Mouse (Mus musculus) ES-CJ7 (cell line): ENCODE results near the gene St6galnac4.
A peak's percentile ranks its signal among the peaks of the same experiment; 100 is the strongest.

ENCODE experiments used
- DNase-seq: peaks from one replicate; pipeline ENCODE4 v3.0.0; 2011; ENCODE audit warnings: low read depth, low spot score

The St6galnac4 gene

GRCm38 (mm10) chr2:32627266-32628043 lies 40.6 kb downstream of the St6galnac4 start:
- DNase-seq = peak; percentile 67

- peak; percentile 82 for DNase-seq
Observed at GRCm38 (mm10) chr2:32628044-32628550, 41.2 kb downstream of the St6galnac4 start.

- DNase-seq = no peak
Observed at GRCm38 (mm10) chr2:32628729-32629128, 41.8 kb downstream of the St6galnac4 start.

DNA sequence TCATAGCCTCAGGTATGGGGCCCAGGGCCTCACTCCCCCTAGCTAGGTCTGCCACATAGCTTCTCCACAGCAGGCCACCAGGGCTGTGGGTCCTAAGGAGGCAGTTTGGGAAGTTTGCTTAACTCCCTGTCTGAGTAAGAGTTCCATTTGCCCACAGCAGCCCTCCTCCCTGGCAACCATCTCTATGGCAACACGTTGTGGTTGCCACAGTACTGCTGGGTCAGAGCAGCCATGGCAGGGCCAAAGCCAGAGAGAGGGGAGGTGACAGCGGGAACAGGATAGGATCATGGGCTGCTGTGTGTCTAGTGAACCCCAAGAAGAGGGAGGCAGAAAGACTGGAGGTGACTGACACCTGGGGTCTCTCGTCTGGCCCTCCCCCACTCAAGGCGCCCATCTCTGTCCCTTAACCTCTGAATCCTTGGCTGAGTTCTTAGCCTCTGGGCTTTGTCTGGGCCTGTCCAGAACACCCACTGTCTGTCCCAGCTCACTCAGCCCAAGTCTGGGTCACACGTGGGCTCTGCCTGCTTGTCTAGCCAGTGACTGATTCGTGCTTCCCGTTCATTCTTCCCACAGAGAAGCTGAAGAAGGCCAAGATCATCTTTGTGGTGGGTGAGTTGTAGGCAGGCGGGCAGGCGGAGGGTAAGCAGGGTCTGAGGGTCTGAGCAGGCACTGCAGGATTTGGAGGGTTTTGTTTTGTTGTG lies 42.5 kb downstream of the St6galnac4 start:
- DNase-seq = peak; percentile 96

DNA sequence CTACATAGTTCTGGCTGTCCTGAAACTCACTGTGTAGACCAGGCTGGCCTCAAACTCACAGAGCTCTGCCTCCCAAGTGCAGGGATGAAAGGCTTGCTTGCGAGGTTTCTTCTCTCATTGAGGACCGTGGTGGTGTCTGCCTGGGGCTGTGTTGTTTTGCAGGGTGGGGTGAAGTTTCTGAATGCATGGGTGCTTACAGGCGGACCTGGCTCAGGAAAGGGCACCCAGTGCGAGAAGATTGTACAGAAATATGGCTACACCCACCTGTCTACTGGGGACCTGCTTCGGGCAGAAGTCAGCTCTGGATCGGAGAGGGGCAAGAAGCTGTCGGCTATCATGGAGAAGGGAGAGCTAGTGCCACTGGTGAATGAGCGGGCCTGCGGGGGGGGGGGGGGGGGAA lies 43.1 kb downstream of the St6galnac4 start:
- no peak for DNase-seq

GRCm38 (mm10) chr2:32631046-32631445 lies 44.2 kb downstream of the St6galnac4 start:
- DNase-seq = no peak

DNA sequence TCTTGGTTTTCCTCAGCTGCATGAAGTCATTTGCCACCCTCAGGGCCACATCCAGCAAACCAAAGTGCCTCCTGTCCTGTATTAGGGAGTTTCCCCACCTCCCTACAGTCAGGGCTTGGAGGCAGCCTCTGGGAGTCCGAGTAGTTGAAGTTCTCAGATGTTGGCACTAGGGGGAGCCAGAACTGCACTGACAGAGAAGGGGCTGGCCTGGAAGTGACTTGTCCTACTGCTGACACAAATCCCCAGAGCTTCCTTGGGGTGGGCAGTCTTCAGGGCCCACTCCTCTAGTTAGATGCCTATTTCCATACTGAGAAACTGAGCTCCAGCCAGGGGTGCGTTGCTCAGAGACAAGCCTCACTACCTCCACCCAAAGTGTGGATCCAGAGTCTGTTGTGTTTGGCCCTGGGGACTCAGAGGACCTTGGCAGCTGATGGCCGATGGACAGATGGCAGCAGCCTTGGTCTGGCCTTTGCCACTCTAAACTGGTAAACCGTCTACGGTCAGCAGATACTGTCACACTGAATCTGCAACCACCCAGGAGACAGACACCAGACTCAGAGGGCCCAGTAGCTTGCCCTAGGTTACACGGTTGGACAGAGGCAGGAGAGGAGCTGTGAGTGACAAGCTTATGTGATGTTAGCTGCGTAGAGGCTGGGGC lies 45.0 kb downstream of the St6galnac4 start:
- DNase-seq = peak; percentile 83

DNA sequence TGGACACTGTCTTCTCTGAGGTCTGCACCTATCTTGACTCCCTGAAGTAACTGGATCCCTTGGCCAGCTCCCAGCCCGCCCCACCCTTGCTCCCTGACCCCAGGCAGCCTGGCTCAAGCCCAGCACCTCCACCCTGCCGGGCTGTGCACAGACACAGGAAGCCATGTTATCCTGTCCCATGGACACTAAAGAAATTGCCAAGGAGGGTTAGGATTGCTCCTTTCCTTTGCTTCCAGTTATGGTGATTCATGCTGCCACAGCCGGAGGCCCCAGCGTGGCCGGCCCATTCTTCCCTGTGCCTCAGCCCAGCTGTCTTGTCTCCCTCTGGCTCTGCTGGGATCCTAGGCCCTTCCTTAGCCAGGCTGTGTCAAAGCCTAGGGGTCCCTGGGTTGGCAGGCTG lies 46.8 kb downstream of the St6galnac4 start:
- DNase-seq = no peak

DNA sequence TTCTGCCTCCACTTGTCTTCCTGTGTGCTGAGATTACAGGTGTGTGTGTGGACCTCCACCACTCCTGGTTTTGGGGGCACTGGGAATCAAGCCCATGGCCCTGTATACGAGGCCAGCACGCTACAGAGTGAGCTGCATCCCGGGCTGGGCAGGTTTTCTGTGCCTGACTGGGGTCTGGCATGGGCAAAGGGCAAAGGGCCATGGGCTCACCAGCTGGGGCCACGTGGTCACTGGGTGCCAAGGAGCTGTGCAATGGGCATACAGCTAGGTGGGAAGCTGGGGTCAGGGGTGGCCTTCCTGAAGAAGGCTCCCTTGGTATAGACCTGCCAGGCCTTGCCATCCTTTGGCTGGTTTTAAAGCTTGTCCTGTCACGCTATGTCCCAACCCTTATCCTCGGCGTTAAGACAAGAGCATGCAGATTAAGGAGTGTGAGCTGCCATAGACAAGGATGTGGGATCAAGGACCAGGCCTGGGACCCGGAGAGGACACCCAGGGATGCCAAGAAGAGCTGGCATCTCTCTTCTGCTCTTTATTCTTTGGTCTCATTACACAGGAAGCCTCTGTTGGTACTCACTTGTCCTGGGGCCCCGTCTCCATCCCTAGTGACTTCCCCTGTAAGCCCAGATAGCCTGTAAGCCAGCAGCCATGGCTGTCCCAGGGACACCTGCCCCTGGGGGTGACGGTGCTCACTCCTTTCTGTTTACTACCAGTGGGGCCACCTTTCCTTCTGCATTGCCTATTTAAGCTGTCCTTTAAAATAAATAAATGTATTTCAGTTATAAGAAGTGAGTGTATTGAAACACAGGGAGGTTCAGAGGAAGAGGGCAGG lies 47.6 kb downstream of the St6galnac4 start:
- no peak for DNase-seq

DNA sequence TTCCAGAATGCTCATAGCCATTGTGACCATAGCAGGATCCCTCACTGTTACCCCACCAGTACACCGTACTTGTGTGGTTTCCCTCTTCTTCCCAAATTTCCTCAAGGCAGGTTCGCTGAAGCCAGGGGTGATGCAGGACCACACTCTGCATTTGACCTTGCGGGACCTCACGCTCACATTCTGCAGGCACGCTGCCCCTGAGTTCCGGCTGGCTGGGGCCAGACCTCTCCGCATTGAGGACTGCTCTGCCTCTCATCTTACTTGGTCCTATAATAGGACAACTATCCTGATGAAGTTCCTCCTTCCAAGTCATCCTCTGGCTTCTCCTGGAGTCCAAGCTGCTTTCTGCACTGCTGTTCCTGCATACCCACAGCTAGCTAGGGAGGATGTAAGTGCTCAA lies 49.7 kb downstream of the St6galnac4 start:
- DNase-seq = no peak

- DNase-seq = no peak
Observed at GRCm38 (mm10) chr2:32637778-32638281, 50.9 kb downstream of the St6galnac4 start.

DNA sequence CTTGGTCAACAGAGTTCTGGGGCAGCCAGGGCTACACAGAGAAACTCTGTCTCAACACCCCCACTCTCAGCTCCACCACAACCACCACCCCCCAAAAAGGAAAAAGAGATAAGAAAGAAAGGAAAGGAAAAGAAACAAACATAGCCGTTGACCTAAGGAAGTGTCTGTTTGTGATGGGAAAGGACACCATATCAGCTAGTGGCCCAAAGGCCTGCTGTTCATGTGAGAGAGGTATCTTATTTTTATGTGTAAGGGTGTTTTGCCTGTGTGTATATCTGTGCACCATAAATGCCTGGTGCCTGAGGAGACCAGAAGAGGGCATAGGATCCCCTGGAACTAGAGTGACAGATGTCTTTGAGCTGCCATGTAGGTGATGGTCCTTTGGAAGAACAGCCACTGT lies 52.7 kb downstream of the St6galnac4 start:
- no peak for DNase-seq

- DNase-seq = no peak
Observed at GRCm38 (mm10) chr2:32640550-32641051, 53.7 kb downstream of the St6galnac4 start.

DNA sequence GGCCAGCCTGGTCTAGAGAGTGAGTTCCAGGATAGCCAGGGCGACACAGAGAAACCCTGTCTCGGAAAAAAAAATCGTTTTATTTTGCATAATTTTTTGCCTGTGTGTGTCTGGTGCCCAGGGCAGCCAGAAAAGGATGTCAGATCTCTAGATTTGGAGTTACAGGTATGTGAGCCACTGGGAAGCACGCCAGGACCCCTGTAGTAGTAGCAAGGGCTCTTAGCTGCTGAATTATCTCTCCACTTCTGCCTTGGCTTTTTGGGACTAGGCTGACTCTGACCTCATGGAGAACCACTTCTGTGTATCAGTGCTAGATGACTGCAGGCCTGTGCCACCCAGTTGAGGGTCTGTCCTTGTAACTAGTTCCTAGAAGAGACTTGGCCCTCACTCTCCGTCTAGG lies 54.9 kb downstream of the St6galnac4 start:
- DNase-seq = no peak

GRCm38 (mm10) chr2:32642813-32643212 lies 55.9 kb downstream of the St6galnac4 start:
- DNase-seq = no peak

- DNase-seq = no peak
Observed at GRCm38 (mm10) chr2:32644083-32644482, 57.2 kb downstream of the St6galnac4 start.

DNA sequence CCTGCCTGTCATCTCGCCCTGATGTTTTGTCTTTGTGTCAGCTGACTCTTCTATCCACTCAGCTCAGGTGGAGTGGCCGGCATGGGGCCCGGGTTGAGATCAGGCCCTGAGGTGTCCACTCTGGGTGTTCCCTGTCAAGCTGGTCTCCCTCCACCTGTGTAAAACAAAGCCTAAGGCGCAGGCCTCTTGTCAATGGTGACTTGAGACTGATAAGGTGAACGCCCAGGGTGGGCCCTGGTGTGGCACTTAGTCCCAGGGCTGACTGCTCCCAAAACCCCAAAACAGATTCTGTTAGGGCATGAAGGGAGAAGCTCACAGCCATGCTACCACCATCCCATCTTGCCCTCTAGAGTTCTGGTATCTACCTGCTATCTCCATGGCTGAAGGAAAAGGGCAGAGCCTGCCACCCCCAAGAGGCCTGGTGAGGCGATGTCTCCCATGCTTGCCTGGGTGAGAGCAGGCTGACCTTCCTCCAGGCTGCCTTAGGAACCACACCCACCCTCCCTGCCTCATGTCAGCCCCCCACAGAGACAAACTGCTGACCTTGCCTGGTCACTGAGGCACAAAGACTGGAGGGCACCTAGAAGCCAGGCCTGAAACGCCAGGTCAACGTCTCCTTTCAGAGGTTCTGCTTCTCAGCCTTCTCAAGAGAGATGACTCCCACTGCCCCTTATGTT lies 58.0 kb downstream of the St6galnac4 start:
- DNase-seq = no peak

DNA sequence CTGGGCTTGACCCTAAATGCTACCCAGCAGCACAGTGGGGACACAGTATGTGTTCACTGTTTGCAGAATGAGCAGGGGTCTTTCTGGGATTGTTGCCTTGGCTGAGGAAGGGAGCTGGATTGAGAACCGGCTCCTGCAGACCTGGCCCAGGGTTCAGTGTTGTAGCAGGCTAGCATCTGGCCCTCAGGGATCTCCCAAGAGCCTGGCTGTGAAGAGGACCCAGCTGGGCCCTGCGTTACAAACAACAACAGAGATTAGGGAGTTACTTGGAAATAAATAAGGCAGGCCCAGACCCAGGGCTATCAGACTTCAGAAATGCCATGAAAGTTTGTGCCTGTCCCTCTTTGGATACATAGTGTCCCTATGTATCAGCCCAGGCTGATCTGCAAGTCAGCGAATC lies 58.8 kb downstream of the St6galnac4 start:
- DNase-seq = no peak

DNA sequence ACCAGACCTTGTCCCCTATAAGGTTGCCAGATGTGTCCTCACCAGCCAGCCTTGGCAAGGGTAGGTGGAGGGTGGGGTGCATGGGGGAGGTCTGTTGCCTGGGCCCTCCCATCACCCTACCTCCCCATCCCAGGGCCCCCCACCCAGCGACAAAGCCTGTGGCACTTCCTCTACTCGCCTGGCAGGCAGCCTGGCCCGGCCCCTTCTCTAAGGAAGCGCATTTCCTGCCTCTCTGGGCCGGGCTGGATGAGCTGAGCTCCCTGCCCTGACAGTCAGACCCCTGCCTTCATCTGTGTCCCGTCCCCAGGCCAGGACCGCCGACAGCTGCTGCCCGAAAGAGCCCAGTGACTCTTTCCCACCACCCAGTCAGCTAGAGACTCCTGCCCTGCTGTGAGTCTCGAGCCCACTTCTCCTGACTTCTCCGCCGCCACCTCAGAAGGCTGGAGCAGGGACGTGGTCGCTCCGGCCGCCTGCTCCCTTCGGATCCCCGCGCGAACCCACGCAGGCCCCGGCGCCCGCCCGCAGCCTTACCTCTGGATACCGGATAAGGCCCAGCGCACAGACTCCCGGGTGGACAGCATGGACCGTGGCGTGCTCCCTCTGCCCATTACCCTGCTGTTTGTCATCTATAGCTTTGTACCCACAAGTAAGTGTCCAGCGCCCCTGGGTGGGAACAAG lies 59.6 kb downstream of the St6galnac4 start, which contains the start of gene Eng:
Gene Eng (plus strand): TSS at position 217 of the 678 bp plus-strand sequence.
- DNase-seq = no peak

GRCm38 (mm10) chr2:32647366-32647765 lies 60.5 kb downstream of the St6galnac4 start:
- DNase-seq = no peak
